Mouse (Mus musculus) E14TG2a.4 (cell line): ENCODE data around the gene Rps6ka2.

ENCODE experiments used
- CTCF ChIP-seq: conservative IDR thresholded peaks from 2 replicates; pipeline ENCODE4 v1.5.1; 2014; ENCODE audit warnings: low read length
- NANOG ChIP-seq: IDR thresholded peaks from 2 replicates; pipeline ENCODE4 v1.6.1; 2014; ENCODE audit warnings: borderline replicate concordance, low read length, mixed read lengths

- TF ChIP-seq CTCF (no peak), NANOG (no peak)
These were observed 40.7 kb downstream of the Rps6ka2 start for GRCm38 (mm10) chr17:7210648-7211047.
